Mouse (Mus musculus): ENCODE results near the gene Ift57. TPM values are rescaled to one million over a fixed set of nuclear protein-coding genes. Genes with fewer than 3 reads are reported as not detected.

Gene Ift57
- total RNA-seq, 1 experiment: 9.0 TPM

DNA sequence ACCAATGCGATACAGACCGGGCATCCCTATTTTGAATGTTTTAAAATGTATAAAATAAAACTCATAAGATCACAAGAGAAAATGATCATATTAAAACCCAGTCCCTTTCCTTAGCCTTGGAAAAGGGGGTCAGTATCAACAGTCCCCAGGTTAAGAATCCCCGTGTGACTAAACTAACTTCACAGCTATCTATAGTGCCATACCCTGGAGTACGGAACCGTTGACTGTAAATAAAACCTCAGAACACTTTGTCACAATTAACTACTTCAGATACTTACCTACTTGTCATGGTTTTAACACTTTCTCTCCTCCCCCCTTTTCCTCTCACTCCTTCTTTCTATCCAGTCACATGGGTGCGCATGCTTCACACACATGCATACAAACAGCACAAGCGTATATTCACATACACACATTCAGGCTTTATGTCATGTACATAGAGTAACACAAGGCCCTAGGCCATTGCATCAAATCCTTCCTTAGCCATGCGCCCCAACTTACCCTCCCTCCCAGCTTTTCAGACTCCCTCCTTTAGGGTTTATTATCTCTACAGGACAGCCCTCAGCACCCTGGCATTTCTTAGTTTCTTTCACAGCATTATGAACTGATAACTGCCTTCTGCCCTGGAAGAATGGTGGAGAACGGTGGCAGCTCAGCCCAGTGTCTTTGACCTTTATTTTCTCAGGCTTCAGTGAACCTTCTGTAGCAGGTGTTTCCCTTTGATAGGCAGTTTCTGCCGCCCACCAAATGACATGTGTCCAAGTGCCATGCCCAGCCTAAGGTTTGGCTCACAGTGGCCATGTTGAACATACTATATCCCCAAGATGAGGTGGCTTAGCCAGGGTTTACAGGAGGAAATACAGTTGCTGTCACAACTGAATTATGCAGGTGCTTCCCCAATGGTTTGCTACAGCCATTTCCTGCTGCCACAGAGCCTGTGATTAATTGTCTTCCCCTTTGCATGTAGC lies 100.8 kb downstream of the Ift57 start, which contains the start of gene Cd47:
Cd47 (plus strand) TSS at position 937 of the 965 bp plus-strand sequence.
- no peak for DNase-seq (ENCODE audit: low read depth, low spot score)
- H3K27ac ChIP-seq (ENCODE audit: insufficient read depth, low read depth, low read length, poor library complexity, severe bottlenecking): no peak within 1 kb of the TSS
- no peak within 1 kb of the TSS for H3K9ac ChIP-seq (ENCODE audit: insufficient read depth, low read depth, low read length, poor library complexity, severe bottlenecking)
- in situ Hi-C loops (cut with MboI; ENCODE audit: low sequenced_read_pairs in 2 of 2, unreplicated experiment in 2 of 2): no loop called here
- H3K9me3 ChIP-seq (ENCODE audit: control insufficient read depth, insufficient read depth, low read depth, low read length): no peaks in the 10 kb centered on the region
- TF ChIP-seq ZNF384 (IDR thresholded peaks at IDR 0.05; ENCODE audit: low read depth, low read length) (no peak), CHD2 (IDR thresholded peaks at IDR 0.05; ENCODE audit: low read depth, low read length) (no peak), MAFK (IDR thresholded peaks at IDR 0.05; ENCODE audit: insufficient read depth, low read depth, low read length) (no peak), HCFC1 (IDR thresholded peaks at IDR 0.05; ENCODE audit: borderline replicate concordance, insufficient read depth, low read length) (no peak), ZC3H11A (IDR thresholded peaks at IDR 0.05; ENCODE audit: borderline replicate concordance, low read depth, low read length) (no peak)
- no peaks in the 10 kb centered on the region for H3K36me3 ChIP-seq (ENCODE audit: control insufficient read depth, insufficient read depth, low read length, poor library complexity, severe bottlenecking)
- H3K4me3 ChIP-seq (ENCODE audit: insufficient read depth in 1 of 2, low read depth in 1 of 2, low read length in 2 of 2, poor library complexity in 1 of 2, severe bottlenecking in 1 of 2): no peak within 1 kb of the TSS
- peaks cover 4% of the 10 kb centered on the region in 2 experiments; a peak in 2 of 4 replicates for H3K4me1 ChIP-seq (ENCODE audit: control insufficient read depth in 2 of 2, insufficient read depth in 2 of 2, low read length in 2 of 2, poor library complexity in 1 of 2)

DNA sequence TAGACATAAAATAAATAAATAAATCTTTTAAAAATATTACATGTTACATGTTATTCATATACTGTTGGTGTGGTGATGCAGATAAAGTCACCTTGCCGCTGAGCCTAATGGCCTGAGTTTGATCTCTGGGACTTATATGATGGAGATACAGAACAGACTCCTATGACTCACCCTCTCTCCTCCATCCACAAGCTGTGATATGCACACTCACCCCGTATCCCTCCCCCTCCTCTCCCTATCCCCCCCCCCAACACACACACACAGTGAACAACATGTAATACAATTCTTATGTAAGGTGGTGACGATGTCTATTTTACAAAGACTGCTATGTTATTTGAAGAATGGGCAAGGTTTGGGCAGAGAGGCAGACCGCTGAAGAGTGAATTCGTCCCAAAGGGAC lies 102.0 kb downstream of the Ift57 start:
- in situ Hi-C loops (cut with MboI; ENCODE audit: low sequenced_read_pairs in 2 of 2, unreplicated experiment in 2 of 2): no loop called here
- TF ChIP-seq MAFK (IDR thresholded peaks at IDR 0.05; ENCODE audit: insufficient read depth, low read depth, low read length): no peak
- TF ChIP-seq CHD2 (IDR thresholded peaks at IDR 0.05; ENCODE audit: low read depth, low read length): no peak
- H3K9ac ChIP-seq (ENCODE audit: insufficient read depth, low read depth, low read length, poor library complexity, severe bottlenecking): no peak overlapping the region
- no peaks in the 10 kb centered on the region for H3K9me3 ChIP-seq (ENCODE audit: control insufficient read depth, insufficient read depth, low read depth, low read length)
- no peak overlapping the region for H3K4me3 ChIP-seq (ENCODE audit: insufficient read depth in 1 of 2, low read depth in 1 of 2, low read length in 2 of 2, poor library complexity in 1 of 2, severe bottlenecking in 1 of 2)
- H3K36me3 ChIP-seq (ENCODE audit: control insufficient read depth, insufficient read depth, low read length, poor library complexity, severe bottlenecking): no peaks in the 10 kb centered on the region
- DNase-seq (ENCODE audit: low read depth, low spot score): no peak
- H3K27ac ChIP-seq (ENCODE audit: insufficient read depth, low read depth, low read length, poor library complexity, severe bottlenecking): no peak overlapping the region
- H3K4me1 ChIP-seq (ENCODE audit: control insufficient read depth in 2 of 2, insufficient read depth in 2 of 2, low read length in 2 of 2, poor library complexity in 1 of 2): peaks cover 4% of the 10 kb centered on the region in 2 experiments; a peak in 2 of 4 replicates

GRCm38 (mm10) chr16:49801399-49801798 lies 102.4 kb downstream of the Ift57 start:
- DNase-seq (ENCODE audit: low read depth, low spot score): no peak
- no peaks in the 10 kb centered on the region for H3K36me3 ChIP-seq (ENCODE audit: control insufficient read depth, insufficient read depth, low read length, poor library complexity, severe bottlenecking)
- H3K4me3 ChIP-seq (ENCODE audit: insufficient read depth in 1 of 2, low read depth in 1 of 2, low read length in 2 of 2, poor library complexity in 1 of 2, severe bottlenecking in 1 of 2): no peak overlapping the region
- H3K9me3 ChIP-seq (ENCODE audit: control insufficient read depth, insufficient read depth, low read depth, low read length): no peaks in the 10 kb centered on the region
- no peak for TF ChIP-seq CHD2 (IDR thresholded peaks at IDR 0.05; ENCODE audit: low read depth, low read length)
- no peak for TF ChIP-seq ZNF384 (IDR thresholded peaks at IDR 0.05; ENCODE audit: low read depth, low read length)
- TF ChIP-seq HCFC1 (IDR thresholded peaks at IDR 0.05; ENCODE audit: borderline replicate concordance, insufficient read depth, low read length): no peak
- no peak for TF ChIP-seq ZC3H11A (IDR thresholded peaks at IDR 0.05; ENCODE audit: borderline replicate concordance, low read depth, low read length)
- TF ChIP-seq MAFK (IDR thresholded peaks at IDR 0.05; ENCODE audit: insufficient read depth, low read depth, low read length): no peak
- peaks cover 4% of the 10 kb centered on the region in 2 experiments; a peak in 2 of 4 replicates for H3K4me1 ChIP-seq (ENCODE audit: control insufficient read depth in 2 of 2, insufficient read depth in 2 of 2, low read length in 2 of 2, poor library complexity in 1 of 2)
- no peak overlapping the region for H3K9ac ChIP-seq (ENCODE audit: insufficient read depth, low read depth, low read length, poor library complexity, severe bottlenecking)
- H3K27ac ChIP-seq (ENCODE audit: insufficient read depth, low read depth, low read length, poor library complexity, severe bottlenecking): no peak overlapping the region
- in situ Hi-C loops (cut with MboI; ENCODE audit: low sequenced_read_pairs in 2 of 2, unreplicated experiment in 2 of 2): no loop called here

DNA sequence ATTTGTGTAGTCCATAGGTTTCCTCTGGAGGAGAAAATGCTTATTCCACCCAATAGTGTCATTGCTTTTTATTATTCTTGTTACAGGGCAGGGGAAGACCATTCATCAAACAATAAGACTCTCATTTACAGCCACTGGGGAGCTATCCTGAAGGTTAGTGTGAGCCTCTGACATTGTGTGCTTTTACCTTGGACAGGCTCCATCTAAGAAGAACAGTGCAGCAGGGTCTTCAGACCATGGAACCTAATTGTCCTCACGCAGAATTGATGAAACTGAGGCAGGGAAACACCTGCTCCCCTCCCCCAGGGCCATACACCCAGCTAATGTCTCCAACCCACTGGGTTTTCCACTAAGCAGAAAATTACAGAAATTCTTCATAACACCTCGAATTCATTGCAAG lies 104.0 kb downstream of the Ift57 start:
- TF ChIP-seq HCFC1 (IDR thresholded peaks at IDR 0.05; ENCODE audit: borderline replicate concordance, insufficient read depth, low read length) (no peak), ZNF384 (IDR thresholded peaks at IDR 0.05; ENCODE audit: low read depth, low read length) (no peak), CHD2 (IDR thresholded peaks at IDR 0.05; ENCODE audit: low read depth, low read length) (no peak), MAFK (IDR thresholded peaks at IDR 0.05; ENCODE audit: insufficient read depth, low read depth, low read length) (no peak), ZC3H11A (IDR thresholded peaks at IDR 0.05; ENCODE audit: borderline replicate concordance, low read depth, low read length) (no peak)
- DNase-seq (ENCODE audit: low read depth, low spot score): no peak
- H3K9ac ChIP-seq (ENCODE audit: insufficient read depth, low read depth, low read length, poor library complexity, severe bottlenecking): no peak overlapping the region
- no peak overlapping the region for H3K4me3 ChIP-seq (ENCODE audit: insufficient read depth in 1 of 2, low read depth in 1 of 2, low read length in 2 of 2, poor library complexity in 1 of 2, severe bottlenecking in 1 of 2)
- peaks cover 4 to 8% of the 10 kb centered on the region in 2 experiments; a peak in 2 of 4 replicates for H3K4me1 ChIP-seq (ENCODE audit: control insufficient read depth in 2 of 2, insufficient read depth in 2 of 2, low read length in 2 of 2, poor library complexity in 1 of 2)
- no peaks in the 10 kb centered on the region for H3K9me3 ChIP-seq (ENCODE audit: control insufficient read depth, insufficient read depth, low read depth, low read length)
- in situ Hi-C loops (cut with MboI; ENCODE audit: low sequenced_read_pairs in 2 of 2, unreplicated experiment in 2 of 2): no loop called here
- H3K27ac ChIP-seq (ENCODE audit: insufficient read depth, low read depth, low read length, poor library complexity, severe bottlenecking): no peak overlapping the region
- no peaks in the 10 kb centered on the region for H3K36me3 ChIP-seq (ENCODE audit: control insufficient read depth, insufficient read depth, low read length, poor library complexity, severe bottlenecking)
